Mouse (Mus musculus) hindbrain, embryonic 12.5 days (tissue): ENCODE measurements at regions not wholly inside any gene's neighbourhood (a gene's known extent, or its start where the extent isn't known, plus 50 kb on each side); places are given as distances from the start of the nearest gene placed in this dataset.

Experiments used
- ATAC-seq: fragments of 200-750 bp; cut with Nextera tagmentation; 2 replicates; pipeline ENCODE4 v1.8.0; 2017; ENCODE audit warnings: moderate TSS enrichment; ENCODE audit not compliant: low FRiP score
- H3K27ac ChIP-seq: fragments of 300-500 bp; sonication (generic); 2 replicates; pipeline ENCODE4 v1.5.1; 2016; ENCODE audit warnings: mild to moderate bottlenecking
- H3K27me3 ChIP-seq: fragments of 300-500 bp; sonication (generic); 2 replicates; pipeline ENCODE4 v1.6.1; 2016; ENCODE audit warnings: mild to moderate bottlenecking
- H3K36me3 ChIP-seq: fragments of 300-500 bp; sonication (generic); 2 replicates; pipeline ENCODE4 v1.6.1; 2016; ENCODE audit warnings: mild to moderate bottlenecking
- H3K4me1 ChIP-seq: fragments of 300-500 bp; sonication (generic); 2 replicates; pipeline ENCODE4 v1.6.1; 2016
- H3K4me2 ChIP-seq: fragments of 300-500 bp; sonication (generic); replicated peaks from 2 replicates; pipeline ENCODE4 v1.6.1; 2016; ENCODE audit warnings: mild to moderate bottlenecking
- H3K4me3 ChIP-seq: fragments of 300-500 bp; sonication (generic); 2 replicates; pipeline ENCODE4 v1.5.1; 2016; ENCODE audit warnings: mild to moderate bottlenecking
- H3K9ac ChIP-seq: fragments of 300-500 bp; sonication (generic); 2 replicates; pipeline ENCODE4 v1.6.1; 2016; ENCODE audit warnings: mild to moderate bottlenecking, moderate library complexity
- H3K9me3 ChIP-seq: fragments of 300-500 bp; sonication (generic); replicated peaks from 2 replicates; pipeline ENCODE4 v1.6.1; 2016; ENCODE audit warnings: mild to moderate bottlenecking
- WGBS: fragments of 180-500 bp; shearing (Covaris S2); methylation state at CpG from one replicate; pipeline ENCODE4 v1.1.7; 2016; 5-methylcytosine and 5-hydroxymethylcytosine counted together

DNA sequence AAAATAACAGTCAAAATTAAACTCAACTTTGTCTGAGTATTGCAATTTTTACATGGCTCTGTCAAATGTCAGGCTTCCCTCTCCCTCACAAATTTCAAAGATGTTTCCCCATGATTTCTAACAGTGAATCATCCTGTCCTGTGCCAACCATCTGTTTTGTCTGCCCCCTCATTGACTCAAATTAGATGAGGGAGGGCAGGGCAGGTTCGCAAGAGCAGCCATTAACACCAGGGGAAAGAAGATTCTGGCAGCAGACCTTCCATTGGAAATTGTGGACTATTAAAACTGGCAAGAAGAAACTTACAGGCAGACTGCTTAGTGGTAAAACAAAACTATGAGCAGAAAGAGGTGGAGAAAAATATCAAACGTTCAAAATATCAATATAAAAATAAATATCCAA lies 1277.0 kb upstream of the Zeb2 start:
- Histone ChIP-seq H3K4me1 (no peaks in the 10 kb centered on the region), H3K4me2 (no peak overlapping the region), H3K9ac (no peak overlapping the region), H3K9me3 (no peaks in the 10 kb centered on the region), H3K27me3 (no peaks in the 10 kb centered on the region), H3K36me3 (no peaks in the 10 kb centered on the region), H3K4me3 (no peak overlapping the region), H3K27ac (no peak overlapping the region)
- ATAC-seq: no peak
- 79% methylated on average over 2 of the region's 2 CpGs for WGBS

DNA sequence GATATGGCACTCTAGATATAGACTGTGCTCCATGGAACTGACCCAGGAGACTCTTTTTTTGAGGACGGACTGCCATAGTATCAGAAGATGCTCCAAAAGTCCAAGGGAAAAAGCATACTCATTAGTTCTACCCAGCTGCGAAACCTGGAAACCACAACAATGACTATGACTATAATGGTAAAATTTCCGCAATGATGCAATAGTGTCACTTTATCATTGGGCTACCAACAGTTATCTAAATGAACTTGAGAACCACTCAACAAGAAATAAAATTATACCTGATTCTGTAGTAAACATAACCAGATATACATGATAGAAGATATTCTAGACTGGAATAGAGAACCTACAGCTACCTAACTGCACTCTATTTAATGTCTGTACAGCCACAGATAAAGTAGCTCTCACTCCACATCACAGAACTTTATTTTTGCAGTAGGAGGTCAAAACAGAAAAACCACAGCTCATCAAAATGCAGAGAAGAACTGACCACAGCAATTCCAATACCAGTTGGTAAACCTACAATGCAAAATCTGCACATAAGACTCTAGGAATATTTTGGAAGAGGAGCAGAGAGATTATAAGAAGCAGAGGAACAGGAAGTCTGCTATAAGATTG lies 1255.8 kb upstream of the Zeb2 start:
- Histone ChIP-seq H3K9me3 (no peaks in the 10 kb centered on the region), H3K27me3 (no peaks in the 10 kb centered on the region), H3K4me3 (no peak overlapping the region), H3K27ac (no peak overlapping the region), H3K4me1 (no peaks in the 10 kb centered on the region), H3K36me3 (no peaks in the 10 kb centered on the region), H3K4me2 (no peak overlapping the region), H3K9ac (no peak overlapping the region)
- WGBS: 96% methylated on average over 3 of the region's 3 CpGs
- no peak for ATAC-seq

DNA sequence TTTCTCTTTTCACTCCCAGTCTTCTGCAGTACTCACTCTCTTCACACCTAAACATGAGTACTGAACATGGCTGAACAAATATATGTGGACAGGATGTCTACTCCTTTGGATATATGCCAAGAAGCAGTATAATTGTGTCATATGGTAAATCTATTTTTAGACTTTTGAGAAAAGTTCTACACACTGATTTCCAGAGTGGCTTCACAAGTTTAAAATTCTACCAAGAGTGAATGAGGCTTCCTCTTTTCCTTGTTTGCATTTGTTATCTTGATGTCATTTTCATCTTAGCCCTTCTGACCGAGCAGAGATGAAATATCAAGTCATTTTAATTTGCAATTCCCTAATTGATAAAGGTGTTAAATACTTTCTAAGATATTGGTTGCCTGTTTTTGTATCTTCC lies 1254.6 kb upstream of the Zeb2 start:
- no peak overlapping the region for H3K27ac ChIP-seq
- WGBS: 77% methylated on average over 1 of the region's 1 CpGs
- H3K4me1 ChIP-seq: no peaks in the 10 kb centered on the region
- ATAC-seq: no peak
- H3K9ac ChIP-seq: no peak overlapping the region
- H3K27me3 ChIP-seq: no peaks in the 10 kb centered on the region
- no peaks in the 10 kb centered on the region for H3K36me3 ChIP-seq
- no peak overlapping the region for H3K4me2 ChIP-seq
- no peaks in the 10 kb centered on the region for H3K9me3 ChIP-seq
- H3K4me3 ChIP-seq: no peak overlapping the region

GRCm38 (mm10) chr2:46370949-46371348 lies 1253.8 kb upstream of the Zeb2 start:
- Histone ChIP-seq H3K9ac (no peak overlapping the region), H3K27me3 (no peaks in the 10 kb centered on the region), H3K9me3 (no peaks in the 10 kb centered on the region), H3K4me3 (no peak overlapping the region), H3K4me1 (no peaks in the 10 kb centered on the region), H3K27ac (no peak overlapping the region), H3K36me3 (no peaks in the 10 kb centered on the region), H3K4me2 (no peak overlapping the region)
- 87% methylated on average over 5 of the region's 5 CpGs for WGBS
- no peak for ATAC-seq

GRCm38 (mm10) chr2:46368882-46369281 lies 1251.7 kb upstream of the Zeb2 start:
- H3K9me3 ChIP-seq: no peaks in the 10 kb centered on the region
- WGBS: 99% methylated on average over 4 of the region's 4 CpGs
- H3K27ac ChIP-seq: no peak overlapping the region
- no peak overlapping the region for H3K9ac ChIP-seq
- ATAC-seq: no peak
- no peaks in the 10 kb centered on the region for H3K36me3 ChIP-seq
- H3K4me3 ChIP-seq: no peak overlapping the region
- H3K27me3 ChIP-seq: no peaks in the 10 kb centered on the region
- no peaks in the 10 kb centered on the region for H3K4me1 ChIP-seq
- no peak overlapping the region for H3K4me2 ChIP-seq

- Histone ChIP-seq H3K9ac (no peak overlapping the region), H3K4me2 (no peak overlapping the region), H3K27me3 (no peaks in the 10 kb centered on the region), H3K4me3 (no peak overlapping the region), H3K9me3 (no peaks in the 10 kb centered on the region), H3K4me1 (no peaks in the 10 kb centered on the region), H3K27ac (no peak overlapping the region), H3K36me3 (no peaks in the 10 kb centered on the region)
- no peak for ATAC-seq
- WGBS: 88% methylated on average over 3 of the region's 3 CpGs
These were observed 1248.9 kb upstream of the Zeb2 start for GRCm38 (mm10) chr2:46366135-46366485.

GRCm38 (mm10) chr2:46365428-46366134 lies 1248.4 kb upstream of the Zeb2 start:
- Histone ChIP-seq H3K4me2 (no peak overlapping the region), H3K4me1 (no peaks in the 10 kb centered on the region), H3K9ac (no peak overlapping the region), H3K27me3 (no peaks in the 10 kb centered on the region), H3K9me3 (no peaks in the 10 kb centered on the region), H3K27ac (no peak overlapping the region), H3K4me3 (no peak overlapping the region), H3K36me3 (no peaks in the 10 kb centered on the region)
- no peak for ATAC-seq
- 84% methylated on average over 4 of the region's 4 CpGs for WGBS

- no peaks in the 10 kb centered on the region for H3K27me3 ChIP-seq
- no peak for ATAC-seq
- H3K4me3 ChIP-seq: no peak overlapping the region
- no peaks in the 10 kb centered on the region for H3K4me1 ChIP-seq
- H3K9ac ChIP-seq: no peak overlapping the region
- WGBS: 74% methylated on average over 4 of the region's 4 CpGs
- H3K4me2 ChIP-seq: no peak overlapping the region
- H3K36me3 ChIP-seq: no peaks in the 10 kb centered on the region
- no peak overlapping the region for H3K27ac ChIP-seq
- no peaks in the 10 kb centered on the region for H3K9me3 ChIP-seq
These were observed 1243.0 kb upstream of the Zeb2 start for GRCm38 (mm10) chr2:46360049-46360712.

DNA sequence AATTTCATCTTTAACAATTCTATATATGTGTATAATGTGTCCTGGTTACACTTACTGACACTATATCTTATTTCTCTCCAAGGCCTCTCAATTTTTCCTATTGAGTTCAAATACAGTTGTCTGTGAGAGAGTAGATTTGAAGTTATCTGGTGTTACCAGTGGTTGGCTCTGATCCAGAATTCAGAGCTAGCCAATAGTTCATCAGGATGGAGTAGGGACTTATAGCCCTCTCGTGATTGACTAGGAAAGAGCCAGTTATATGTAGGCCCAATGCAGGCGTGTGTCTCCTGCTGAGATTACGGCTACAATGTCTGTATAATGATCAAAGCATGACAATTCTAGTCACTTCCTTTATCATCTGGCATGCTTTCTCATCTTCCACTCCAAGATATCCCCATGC lies 1241.0 kb upstream of the Zeb2 start:
- ATAC-seq: no peak
- Histone ChIP-seq H3K4me1 (no peaks in the 10 kb centered on the region), H3K9me3 (no peaks in the 10 kb centered on the region), H3K4me3 (no peak overlapping the region), H3K9ac (no peak overlapping the region), H3K36me3 (no peaks in the 10 kb centered on the region), H3K27me3 (no peaks in the 10 kb centered on the region), H3K27ac (no peak overlapping the region), H3K4me2 (no peak overlapping the region)
- 83% methylated on average over 3 of the region's 3 CpGs for WGBS

GRCm38 (mm10) chr2:46356651-46357050 lies 1239.5 kb upstream of the Zeb2 start:
- Histone ChIP-seq H3K27me3 (no peaks in the 10 kb centered on the region), H3K9ac (no peak overlapping the region), H3K36me3 (no peaks in the 10 kb centered on the region), H3K9me3 (no peaks in the 10 kb centered on the region), H3K4me3 (no peak overlapping the region), H3K4me1 (no peaks in the 10 kb centered on the region), H3K4me2 (no peak overlapping the region), H3K27ac (no peak overlapping the region)
- 86% methylated on average over 3 of the region's 3 CpGs for WGBS
- no peak for ATAC-seq

DNA sequence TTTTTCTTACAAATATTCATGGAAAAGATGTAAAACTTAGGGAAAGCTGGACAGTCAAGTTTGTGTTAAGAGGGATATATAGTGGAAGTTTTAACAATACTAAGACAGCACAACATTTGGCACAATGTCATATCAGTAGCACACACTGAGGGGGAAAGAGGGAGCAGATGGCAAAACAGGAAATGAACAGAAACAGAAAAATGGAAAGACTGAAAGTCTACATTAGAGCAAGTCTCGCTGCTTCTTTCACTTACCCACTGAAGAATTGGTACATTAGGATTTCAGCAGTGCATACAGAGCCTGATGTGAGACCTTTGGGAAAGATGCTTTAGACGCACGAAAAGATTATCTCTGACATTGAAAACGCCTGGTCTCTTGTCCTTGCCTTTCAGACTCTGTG lies 1223.5 kb upstream of the Zeb2 start:
- no peaks in the 10 kb centered on the region for H3K4me1 ChIP-seq

GRCm38 (mm10) chr2:46316666-46317065 lies 1199.5 kb upstream of the Zeb2 start:
- Histone ChIP-seq H3K27ac (no peak overlapping the region), H3K9me3 (no peaks in the 10 kb centered on the region), H3K9ac (no peak overlapping the region), H3K4me2 (no peak overlapping the region), H3K4me1 (no peaks in the 10 kb centered on the region), H3K27me3 (no peaks in the 10 kb centered on the region), H3K4me3 (no peak overlapping the region), H3K36me3 (no peaks in the 10 kb centered on the region)
- WGBS: 86% methylated on average over 2 of the region's 2 CpGs
- no peak for ATAC-seq

More for the DNA sequence above, 1223.5 kb upstream of the Zeb2 start:
- Histone ChIP-seq H3K4me3 (no peak overlapping the region), H3K9ac (no peak overlapping the region), H3K27ac (no peak overlapping the region), H3K4me2 (no peak overlapping the region), H3K36me3 (no peaks in the 10 kb centered on the region), H3K27me3 (no peaks in the 10 kb centered on the region), H3K9me3 (no peaks in the 10 kb centered on the region)
- no peak for ATAC-seq
- WGBS: 82% methylated on average over 4 of the region's 4 CpGs

- Histone ChIP-seq H3K27ac (no peak overlapping the region), H3K27me3 (no peaks in the 10 kb centered on the region)
- 91% methylated on average over 3 of the region's 3 CpGs for WGBS
These were observed 1198.0 kb upstream of the Zeb2 start for GRCm38 (mm10) chr2:46315243-46315642.

More at GRCm38 (mm10) chr2:46315243-46315642, 1198.0 kb upstream of the Zeb2 start:
- Histone ChIP-seq H3K9me3 (no peaks in the 10 kb centered on the region), H3K4me1 (no peaks in the 10 kb centered on the region), H3K4me3 (no peak overlapping the region), H3K4me2 (no peak overlapping the region), H3K9ac (no peak overlapping the region), H3K36me3 (no peaks in the 10 kb centered on the region)
- ATAC-seq: no peak
